13 mouse cellular contexts compared by ENCODE assay signal in the genomic region with DNA sequence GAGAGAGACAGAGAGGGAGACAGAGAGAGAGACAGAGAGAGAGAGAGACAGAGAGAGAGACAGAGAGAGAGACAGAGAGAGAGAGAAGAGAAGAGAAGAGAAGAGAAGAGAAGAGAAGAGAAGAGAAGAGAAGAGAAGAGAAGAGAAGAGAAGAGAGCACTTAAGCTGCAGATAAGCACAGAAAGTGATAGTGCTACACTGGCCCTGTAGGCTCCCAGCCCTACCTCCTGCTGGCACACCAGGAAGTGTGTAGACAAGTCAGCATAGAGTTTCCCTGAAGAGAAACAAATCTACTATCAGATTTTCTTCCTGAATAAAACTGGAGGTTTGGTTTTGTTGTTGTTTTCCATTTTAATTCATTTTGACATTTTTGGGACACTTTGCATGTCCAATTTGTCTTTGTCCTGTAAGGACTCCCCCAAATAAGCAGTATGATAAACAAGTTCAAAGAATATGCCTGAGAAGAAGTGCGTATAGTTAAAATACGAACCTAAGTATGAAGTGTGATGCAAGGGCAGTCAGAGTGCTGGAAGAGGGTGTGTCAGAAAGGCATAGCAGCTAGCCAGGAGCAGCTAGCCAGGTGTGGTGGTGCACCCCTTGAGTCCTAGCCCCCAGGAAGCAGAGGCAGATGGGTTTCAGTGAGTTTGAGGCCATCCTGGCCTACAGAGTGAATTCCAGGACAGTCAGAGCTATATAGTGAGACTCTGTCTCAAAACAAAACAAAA. TPM values are rescaled to one million over a fixed set of nuclear protein-coding genes. Genes with fewer than 3 reads are reported as not detected.
DNase-seq lines count a peak whose midpoint lies in the region; ATAC-seq and TF ChIP-seq lines count a peak whose summit lies in the region.
"Had no signal": no experiment of that assay in that cellular context is flagged by ENCODE, and none has a peak within 500 bp of the region (broad histone marks: within the 10 kb centered on the region; RNA-seq: fewer than 3 reads in every experiment).

No protein-coding gene starts in this region.

- no peak overlapping the region for H3K9ac ChIP-seq in kidney, embryonic 15.5 days
- H3K9ac ChIP-seq in MEL (ENCODE audit: control insufficient read depth, low read depth, low read length, poor library complexity, severe bottlenecking) = peak overlapping the region; percentile 35; the same call in 1 of the 2 replicates
- H3K9ac ChIP-seq in intestine, embryonic 16.5 days (ENCODE audit: low read depth, low read length) = no peak overlapping the region
- no peak overlapping the region for H3K9ac ChIP-seq in neural tube, embryonic 15.5 days (replicated peaks)
- H3K9ac ChIP-seq: hindbrain, embryonic 13.5 days; midbrain, embryonic 15.5 days had no signal

- DNase-seq in gastrocnemius, adult 2 months = no peak
- no peak for DNase-seq in gastrocnemius, postnatal 36 days
- no peak for DNase-seq in kidney, adult 9 months
- peak; percentile 68 for DNase-seq in MEL (ENCODE audit: low read depth, low spot score)
- no peak for DNase-seq in adrenal gland, adult 8-10 months
- DNase-seq: cerebellum, adult 18-20 months; spleen, adult 18-20 months; thymus, adult 2 months had no signal

- H3K79me2 ChIP-seq in MEL (ENCODE audit: control insufficient read depth, insufficient read depth, low read length, poor library complexity) = no peaks in the 10 kb centered on the region

- no peak for TF ChIP-seq EP300 in MEL (IDR thresholded peaks at IDR 0.05; ENCODE audit: low read depth in 1 of 2, low read length in 2 of 2)

- peaks cover 33% of the 10 kb centered on the region for H3K4me1 ChIP-seq in kidney, embryonic 15.5 days
- peaks cover 3 to 17% of the 10 kb centered on the region in 2 experiments; a peak in 3 of 4 replicates for H3K4me1 ChIP-seq in MEL (ENCODE audit: control insufficient read depth in 1 of 2, insufficient read depth in 2 of 2, low read length in 2 of 2)
- peaks cover 25% of the 10 kb centered on the region for H3K4me1 ChIP-seq in intestine, embryonic 16.5 days (ENCODE audit: control insufficient read depth, insufficient read depth, low read length)
- H3K4me1 ChIP-seq in neural tube, embryonic 15.5 days = peaks cover 7% of the 10 kb centered on the region; the same call in 1 of the 2 replicates
- H3K4me1 ChIP-seq: midbrain, embryonic 15.5 days had no signal

- TF ChIP-seq CTCF in gastrocnemius, adult 2 months (IDR thresholded peaks at IDR 0.05) = no peak
- no peak for TF ChIP-seq CTCF in MEL (IDR thresholded peaks at IDR 0.05 in 2 of 3, conservative IDR thresholded peaks at IDR 0.05 in 1 of 3; ENCODE audit: control insufficient read depth in 1 of 3, insufficient read depth in 1 of 3, low read depth in 2 of 3, low read length in 3 of 3, poor library complexity in 1 of 3, severe bottlenecking in 1 of 3)

- peaks cover 6% of the 10 kb centered on the region; the same call in 1 of the 2 replicates for H3K36me3 ChIP-seq in kidney, embryonic 15.5 days
- peaks cover 0 to 13% of the 10 kb centered on the region in 2 experiments; a peak in 3 of 4 replicates for H3K36me3 ChIP-seq in MEL (ENCODE audit: control insufficient read depth in 1 of 2, insufficient read depth in 2 of 2, low read length in 2 of 2)
- H3K36me3 ChIP-seq in intestine, embryonic 16.5 days (ENCODE audit: control insufficient read depth, insufficient read depth, low read length) = no peaks in the 10 kb centered on the region
- no peaks in the 10 kb centered on the region for H3K36me3 ChIP-seq in neural tube, embryonic 15.5 days
- H3K36me3 ChIP-seq: hindbrain, embryonic 13.5 days; midbrain, embryonic 15.5 days had no signal

- TF ChIP-seq RAD21 in MEL (IDR thresholded peaks at IDR 0.05; ENCODE audit: low read depth, low read length) = no peak

- H3K27me3 ChIP-seq in kidney, embryonic 15.5 days = no peaks in the 10 kb centered on the region
- no peaks in the 10 kb centered on the region for H3K27me3 ChIP-seq in MEL (ENCODE audit: control insufficient read depth in 1 of 2, insufficient read depth in 2 of 2, low read length in 2 of 2)
- H3K27me3 ChIP-seq in intestine, embryonic 16.5 days (replicated peaks; ENCODE audit: control insufficient read depth, insufficient read depth, low read length) = no peaks in the 10 kb centered on the region
- no peaks in the 10 kb centered on the region for H3K27me3 ChIP-seq in neural tube, embryonic 15.5 days (replicated peaks)
- H3K27me3 ChIP-seq: hindbrain, embryonic 13.5 days; midbrain, embryonic 15.5 days had no signal

- H3K9me3 ChIP-seq in kidney, embryonic 15.5 days (replicated peaks) = no peaks in the 10 kb centered on the region
- H3K9me3 ChIP-seq in MEL (replicated peaks; ENCODE audit: insufficient read depth, low read length) = no peaks in the 10 kb centered on the region
- H3K9me3 ChIP-seq in intestine, embryonic 16.5 days (ENCODE audit: control insufficient read depth, low read length) = no peaks in the 10 kb centered on the region
- no peaks in the 10 kb centered on the region for H3K9me3 ChIP-seq in neural tube, embryonic 15.5 days (replicated peaks)
- H3K9me3 ChIP-seq: hindbrain, embryonic 13.5 days; midbrain, embryonic 15.5 days had no signal

- whole genome bisulfite sequencing in kidney, embryonic 15.5 days = 75% methylated on average over 2 of the region's 2 CpGs
- 69% methylated on average over 2 of the region's 2 CpGs for WGBS in intestine, embryonic 16.5 days
- 97% methylated on average over 2 of the region's 2 CpGs for WGBS in neural tube, embryonic 15.5 days

- TF ChIP-seq POLR2A in MEL (IDR thresholded peaks at IDR 0.05; ENCODE audit: control insufficient read depth in 1 of 2, insufficient read depth in 1 of 2, low read depth in 1 of 2, low read length in 2 of 2, poor library complexity in 1 of 2) = no peak

- no peak overlapping the region for H3K4me3 ChIP-seq in gastrocnemius, adult 2 months
- no peak overlapping the region for H3K4me3 ChIP-seq in kidney, embryonic 15.5 days (replicated peaks)
- H3K4me3 ChIP-seq in MEL (ENCODE audit: control insufficient read depth in 1 of 2, insufficient read depth in 1 of 2, low read depth in 2 of 2, low read length in 2 of 2) = no peak overlapping the region
- H3K4me3 ChIP-seq in intestine, embryonic 16.5 days (ENCODE audit: low read length) = no peak overlapping the region
- H3K4me3 ChIP-seq in neural tube, embryonic 15.5 days (replicated peaks) = no peak overlapping the region
- H3K4me3 ChIP-seq: hindbrain, embryonic 13.5 days; midbrain, embryonic 15.5 days had no signal

- intact Hi-C loops in gastrocnemius, adult 2 months (cut with DNase I) = no loop called here
- intact Hi-C loops in gastrocnemius, postnatal 36 days (cut with DNase I) = no loop called here

- H3K27ac ChIP-seq in gastrocnemius, adult 2 months = peak overlapping the region; percentile 38; the same call in 1 of the 2 replicates
- H3K27ac ChIP-seq in kidney, embryonic 15.5 days = peak overlapping the region; percentile 56
- H3K27ac ChIP-seq in MEL (ENCODE audit: control insufficient read depth, low read depth, low read length) = peak overlapping the region; percentile 82
- peak overlapping the region; percentile 34 for H3K27ac ChIP-seq in intestine, embryonic 16.5 days (ENCODE audit: low read length)
- H3K27ac ChIP-seq in neural tube, embryonic 15.5 days (replicated peaks) = no peak overlapping the region
- H3K27ac ChIP-seq: hindbrain, embryonic 13.5 days; midbrain, embryonic 15.5 days had no signal

- H3K4me2 ChIP-seq in kidney, embryonic 15.5 days = no peak overlapping the region
- H3K4me2 ChIP-seq in intestine, embryonic 16.5 days (ENCODE audit: low read depth, low read length) = no peak overlapping the region
- no peak overlapping the region for H3K4me2 ChIP-seq in neural tube, embryonic 15.5 days
- H3K4me2 ChIP-seq: hindbrain, embryonic 13.5 days; midbrain, embryonic 15.5 days had no signal

- ATAC-seq in kidney, embryonic 15.5 days (replicated peaks; ENCODE audit: low FRiP score) = no peak
- ATAC-seq in intestine, embryonic 16.5 days = no peak
- no peak for ATAC-seq in neural tube, embryonic 15.5 days (ENCODE audit: low FRiP score)
- ATAC-seq: midbrain, embryonic 15.5 days had no signal

TF ChIP-seq in MEL, 35 proteins besides CTCF, POLR2A, EP300 and RAD21:
- TF ChIP-seq GATA1 (IDR thresholded peaks at IDR 0.05; ENCODE audit: low read depth, low read length) (peak; percentile 36; the same call in 1 of the 2 replicates), MAFK (IDR thresholded peaks at IDR 0.05; ENCODE audit: borderline replicate concordance, low read depth, low read length) (no peak)

RNA-seq across cellular contexts. Expression of gene Mettl14, which starts 53.4 kb away (rescaled TPM):
- 10 to 100 TPM in 1 of 2 experiments, 1 to 10 TPM in 1; 9.0 to 12.7 TPM for total RNA-seq in gastrocnemius, adult 2 months (2021)
- 1 to 10 TPM; 6.7 to 8.0 TPM for total RNA-seq in gastrocnemius, postnatal 36 days (2021)
- 29.0 and 30.8 TPM in 2 replicates for polyA plus RNA-seq in kidney, embryonic 15.5 days (2015; fragmentation: Nextera tagmentation; extraction: Ambion mirVana)
- total RNA-seq in MEL (2012; rRNA removed) = 8.5 and 9.0 TPM in 2 replicates
- polyA plus RNA-seq in MEL (2012; ENCODE audit: insufficient read depth in 1 of 2, insufficient read length in 2 of 2, low read depth in 1 of 2, low replicate concordance in 2 of 2, missing spikeins in 1 of 2) = 10 to 100 TPM in 1 of 2 experiments, not detected in 1; 18.8 TPM
- polyA plus RNA-seq in intestine, embryonic 16.5 days (2015; fragmentation: Nextera tagmentation; extraction: Ambion mirVana) = 23.2 and 24.9 TPM in 2 replicates
- 10 to 100 TPM; 20.0 to 23.3 (median 22.1) TPM for total RNA-seq in adrenal gland, adult 8-10 months (2022)
- 19.9 and 23.6 TPM in 2 replicates for polyA plus RNA-seq in neural tube, embryonic 15.5 days (2015; fragmentation: Nextera tagmentation; extraction: Ambion mirVana)
